Mouse (Mus musculus) hindlimb bud, embryonic 11.5 days (tissue): ENCODE measurements around the gene Efcab8.
"Not testable (repeated sequence)": the region's sequence is repeated elsewhere in the genome, so short reads cannot be mapped to it uniquely, and the experiment has no call there.

Experiments used
- DNase-seq: peaks from one replicate; pipeline ENCODE4 v3.0.0-alpha.2; 2012; ENCODE audit warnings: low read depth, low spot score; ENCODE audit errors: extremely low spot score

Efcab8 gene

DNA sequence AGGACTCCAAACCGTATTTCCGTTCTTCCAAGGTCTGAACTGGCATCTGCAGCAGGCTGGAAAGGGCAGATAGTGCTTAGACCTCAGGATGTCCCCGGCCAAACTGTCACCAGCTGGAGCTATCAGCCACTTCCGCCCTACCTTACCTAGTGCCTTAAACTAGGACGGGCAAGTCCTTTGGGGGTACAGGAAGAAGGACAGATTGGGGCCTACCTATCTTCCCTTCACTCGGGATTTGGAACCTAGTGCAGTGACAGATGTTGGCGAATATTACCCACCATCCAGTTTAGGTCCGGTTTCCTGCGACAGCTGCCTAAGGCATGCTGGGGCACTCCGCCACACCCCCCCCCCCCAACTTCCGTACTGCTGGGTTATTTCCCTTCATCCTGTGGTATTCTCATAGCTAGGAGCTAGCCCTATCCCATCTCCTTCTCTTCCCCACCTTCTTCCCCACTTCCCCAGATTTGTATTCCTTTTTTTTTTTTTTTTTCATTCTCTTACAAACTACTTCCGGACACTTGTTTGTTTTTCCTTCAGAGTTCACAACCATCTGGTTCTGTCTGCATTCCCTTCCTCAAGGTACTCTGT is at the start of gene Efcab8:
Efcab8 (plus strand) TSS at position 538 of the 588 bp plus-strand sequence.
- DNase-seq = no peak

DNA sequence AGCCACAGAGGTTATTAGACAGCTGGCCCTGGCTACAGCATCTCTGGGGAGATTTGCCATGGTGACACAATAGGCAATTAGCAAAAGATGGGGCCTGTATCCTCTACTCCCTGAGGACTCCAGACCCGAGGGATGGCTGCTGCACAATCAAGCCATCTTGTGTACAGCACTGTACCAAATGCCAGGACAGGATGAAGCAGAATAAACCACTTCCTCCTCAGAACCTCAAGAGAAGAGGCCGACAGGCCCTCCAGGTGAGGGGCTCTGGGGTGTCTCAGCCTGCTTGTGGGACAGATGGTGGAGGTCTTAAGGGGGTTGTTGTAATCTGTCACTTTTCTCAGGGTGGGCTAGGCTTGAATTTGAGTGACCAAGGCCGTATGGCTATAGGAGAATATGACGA is 45.7 kb upstream of the Efcab8 start:
- DNase-seq = no peak

DNA sequence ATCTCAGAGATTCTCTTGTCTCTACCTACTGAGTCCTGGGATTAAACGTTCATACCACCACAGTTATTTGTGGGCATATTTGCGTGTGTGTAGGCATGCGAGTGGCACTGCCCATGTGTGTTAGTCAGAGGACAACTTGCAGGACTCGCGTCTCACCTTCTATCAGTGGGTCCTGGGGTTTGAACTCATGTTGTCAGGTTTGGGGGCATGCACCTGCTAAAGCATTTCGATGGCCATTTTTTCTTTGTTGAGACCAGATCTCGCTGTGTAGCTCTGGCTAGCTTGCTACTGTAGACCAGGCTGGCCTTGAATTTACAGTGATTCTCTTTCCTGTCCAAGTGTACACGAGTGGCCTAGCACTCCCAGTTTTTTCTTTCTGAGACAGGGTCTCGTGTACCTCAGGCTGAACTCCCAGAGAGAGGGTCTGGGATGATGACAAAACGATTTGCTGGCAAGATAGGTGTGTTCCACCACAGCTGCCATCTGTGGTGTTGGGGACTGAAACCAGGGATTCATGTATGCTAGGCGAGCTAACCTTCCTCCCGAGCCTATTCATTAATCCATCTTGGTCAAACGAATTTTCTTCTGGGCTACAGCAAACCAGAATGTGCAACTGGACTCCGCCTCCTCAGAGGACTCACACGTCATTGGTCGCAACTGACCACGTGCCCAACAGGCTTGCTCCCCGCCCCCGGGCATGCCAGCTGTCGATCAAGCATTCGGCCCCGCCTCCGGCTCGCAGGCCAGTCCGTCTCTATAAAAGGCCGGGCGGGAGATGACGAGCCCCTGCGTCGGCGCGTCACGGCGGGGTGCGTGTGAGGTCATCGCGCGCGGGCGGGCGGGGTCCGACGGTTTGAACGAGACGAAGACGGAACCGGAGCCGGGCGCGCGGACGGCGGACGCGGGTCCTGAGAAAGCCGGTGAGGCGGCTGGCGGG is 39.0 kb upstream of the Efcab8 start, which contains the start of gene Mapre1:
Mapre1 (plus strand) TSS at position 775 of the 937 bp plus-strand sequence.
- peak; percentile 93 for DNase-seq

DNA sequence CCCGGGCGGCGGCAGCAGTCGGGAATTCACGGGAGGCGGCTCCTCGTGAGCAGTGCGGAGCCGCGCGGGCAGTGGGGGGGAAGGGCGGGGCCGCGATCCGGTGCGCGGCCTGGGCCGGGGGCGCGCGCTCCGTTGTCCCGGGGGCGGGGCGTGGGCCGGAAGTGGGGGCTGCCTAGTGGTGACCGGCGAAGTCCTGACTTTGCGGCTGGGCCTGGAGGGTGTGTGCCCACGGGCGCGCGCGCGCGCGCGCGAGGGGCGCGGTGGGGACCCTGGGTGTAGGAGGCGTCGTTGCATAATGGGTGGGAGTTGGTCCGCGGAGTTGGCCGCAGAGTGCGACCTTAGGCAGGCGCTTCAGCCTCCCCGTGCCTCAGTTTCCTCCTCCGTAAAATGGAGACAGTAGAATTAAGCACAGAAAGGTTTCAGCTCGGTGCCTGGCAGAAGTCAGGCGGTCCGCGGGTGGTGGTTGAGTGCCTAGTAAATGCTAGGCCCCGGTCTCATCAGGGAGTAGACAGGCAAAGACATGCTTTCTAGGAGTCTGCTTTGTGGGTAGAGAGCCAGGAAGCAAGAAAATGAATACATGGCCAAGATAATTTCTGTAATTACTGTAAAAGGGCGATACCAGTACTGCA is 38.2 kb upstream of the Efcab8 start:
- no peak for DNase-seq

DNA sequence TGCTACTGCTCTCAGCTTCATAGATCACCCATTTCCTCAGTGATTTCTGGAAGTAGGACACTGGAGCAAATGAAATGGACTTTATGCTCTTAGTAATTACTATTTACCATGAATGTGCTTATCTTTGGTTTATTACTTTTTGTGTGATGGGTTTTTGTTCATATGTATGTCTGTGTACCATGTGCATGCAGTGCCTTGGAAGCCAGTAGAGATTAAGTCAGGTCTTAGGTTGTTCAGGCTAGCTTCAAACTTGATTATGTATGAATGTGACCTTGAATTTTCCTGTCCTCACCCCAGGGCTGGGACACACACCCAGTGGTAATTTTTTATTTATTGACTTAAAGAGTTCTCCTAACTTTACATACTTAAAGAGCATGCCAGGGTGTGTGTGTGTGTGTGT is 31.7 kb upstream of the Efcab8 start:
- no peak for DNase-seq

DNA sequence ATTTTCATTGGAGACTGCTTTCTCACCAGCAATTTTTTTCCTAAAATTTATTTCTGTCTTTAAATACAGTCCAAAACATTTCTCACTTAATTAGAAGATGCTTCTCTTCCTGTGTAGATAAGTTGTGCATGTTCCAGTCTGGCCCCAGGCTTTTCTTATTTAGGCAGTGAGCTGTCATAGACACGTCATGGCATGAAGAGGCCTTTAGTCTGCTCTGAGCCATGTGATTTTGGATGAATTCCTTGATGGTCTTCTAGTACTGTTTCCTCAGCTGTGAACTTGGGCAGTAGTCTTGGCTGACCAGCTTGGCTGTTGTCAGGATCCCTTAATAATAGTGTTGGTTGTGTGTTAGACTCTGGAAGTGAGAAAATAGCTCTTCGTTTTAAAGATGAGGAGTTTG is 29.4 kb upstream of the Efcab8 start:
- DNase-seq = no peak

DNA sequence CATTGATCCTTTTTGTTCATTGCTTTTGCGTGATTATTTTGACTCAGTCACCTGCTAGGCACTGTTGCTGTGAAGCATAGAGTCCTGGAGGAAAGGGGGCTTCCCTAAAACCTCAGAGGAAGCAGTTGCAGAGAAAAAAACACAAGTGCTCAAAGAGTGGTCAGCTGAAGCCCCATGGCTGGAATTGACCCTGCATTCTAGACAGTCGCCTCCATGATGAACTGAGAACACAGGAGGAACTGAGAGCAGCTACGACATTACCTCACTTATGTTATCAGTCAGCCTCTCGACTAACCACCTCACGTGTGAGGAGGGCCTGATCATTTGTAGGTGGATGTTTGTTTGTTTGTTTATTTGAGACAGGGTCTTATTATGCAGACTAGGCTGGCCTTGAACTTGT is 17.6 kb upstream of the Efcab8 start:
- no peak for DNase-seq

DNA sequence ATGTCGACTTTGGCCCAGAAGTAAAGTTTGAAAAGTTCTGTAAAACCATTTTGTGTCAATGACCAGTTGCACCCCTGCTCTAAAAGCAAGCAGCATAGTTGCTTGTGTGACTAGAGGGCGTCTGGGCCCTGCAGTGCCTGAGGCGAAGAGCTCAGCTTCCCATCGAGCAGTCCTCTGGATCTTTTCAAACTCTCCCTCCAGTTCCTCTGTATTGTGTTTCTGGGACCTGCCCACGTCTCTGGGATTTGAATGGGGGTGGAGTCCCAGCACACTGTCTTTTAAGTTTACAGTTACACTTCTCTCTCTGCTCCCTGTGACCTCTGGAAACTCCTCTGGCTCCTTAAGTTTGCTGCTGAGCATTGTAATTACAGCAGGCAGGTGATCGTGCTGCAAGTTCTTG is 12.2 kb upstream of the Efcab8 start:
- DNase-seq = no peak

DNA sequence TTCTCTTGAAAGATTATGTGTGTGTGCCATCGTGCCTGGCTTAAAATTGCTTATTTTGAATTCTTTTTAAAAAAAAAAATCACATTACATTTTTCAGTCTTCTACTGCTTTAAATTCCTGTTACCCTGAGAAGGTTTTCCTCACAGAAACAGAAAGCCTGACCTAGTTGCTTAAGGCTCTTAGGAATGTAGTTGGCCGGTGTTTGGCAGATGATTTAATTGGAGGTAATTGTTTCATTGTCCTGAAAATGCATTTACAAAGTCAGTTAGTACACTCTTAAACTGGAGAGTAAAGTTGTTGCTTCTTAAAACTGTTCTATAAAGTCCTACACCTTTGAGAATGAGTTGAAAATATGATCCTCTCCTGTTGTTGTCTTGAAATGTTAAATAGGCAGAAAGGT is 10.8 kb upstream of the Efcab8 start:
- DNase-seq = no peak

DNA sequence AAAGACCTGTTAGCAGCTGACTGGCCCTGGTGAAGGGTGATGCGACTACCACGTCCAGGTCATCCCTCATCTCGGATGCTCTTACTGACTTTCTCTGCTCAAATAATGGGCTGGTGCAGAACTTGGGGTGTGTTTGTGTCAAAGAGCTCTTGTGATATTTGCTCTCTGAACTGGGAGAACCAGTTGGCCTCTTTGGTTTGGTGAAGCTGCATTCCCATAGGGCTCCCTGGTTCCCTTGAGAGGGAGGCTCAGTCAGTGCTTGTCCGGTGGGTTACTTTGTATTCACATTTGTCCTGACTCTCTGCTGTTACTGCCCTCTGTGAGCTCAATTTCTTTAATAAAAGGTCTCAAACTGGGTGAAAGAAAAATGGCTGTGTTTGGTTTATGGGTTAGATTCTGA is 6.8 kb upstream of the Efcab8 start:
- DNase-seq = no peak

DNA sequence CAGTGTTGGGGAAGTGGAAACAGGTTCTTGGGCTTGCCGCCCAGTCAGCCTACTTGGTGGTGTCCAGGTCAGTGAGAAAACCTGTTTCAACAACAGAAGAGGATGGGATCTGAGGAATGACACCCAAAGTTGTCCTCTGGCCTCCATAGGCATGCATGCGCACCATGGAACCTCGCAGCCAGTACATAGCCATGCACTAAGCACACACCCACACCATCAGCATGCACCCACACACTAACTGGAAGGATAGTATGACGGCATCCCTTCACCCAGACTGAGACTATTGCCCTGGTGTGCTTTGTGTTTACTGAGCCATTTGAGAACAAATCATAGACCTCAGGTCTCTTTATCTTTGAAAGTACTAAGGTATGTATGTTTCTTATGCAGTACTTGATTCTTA is 4.3 kb upstream of the Efcab8 start:
- no peak for DNase-seq

DNA sequence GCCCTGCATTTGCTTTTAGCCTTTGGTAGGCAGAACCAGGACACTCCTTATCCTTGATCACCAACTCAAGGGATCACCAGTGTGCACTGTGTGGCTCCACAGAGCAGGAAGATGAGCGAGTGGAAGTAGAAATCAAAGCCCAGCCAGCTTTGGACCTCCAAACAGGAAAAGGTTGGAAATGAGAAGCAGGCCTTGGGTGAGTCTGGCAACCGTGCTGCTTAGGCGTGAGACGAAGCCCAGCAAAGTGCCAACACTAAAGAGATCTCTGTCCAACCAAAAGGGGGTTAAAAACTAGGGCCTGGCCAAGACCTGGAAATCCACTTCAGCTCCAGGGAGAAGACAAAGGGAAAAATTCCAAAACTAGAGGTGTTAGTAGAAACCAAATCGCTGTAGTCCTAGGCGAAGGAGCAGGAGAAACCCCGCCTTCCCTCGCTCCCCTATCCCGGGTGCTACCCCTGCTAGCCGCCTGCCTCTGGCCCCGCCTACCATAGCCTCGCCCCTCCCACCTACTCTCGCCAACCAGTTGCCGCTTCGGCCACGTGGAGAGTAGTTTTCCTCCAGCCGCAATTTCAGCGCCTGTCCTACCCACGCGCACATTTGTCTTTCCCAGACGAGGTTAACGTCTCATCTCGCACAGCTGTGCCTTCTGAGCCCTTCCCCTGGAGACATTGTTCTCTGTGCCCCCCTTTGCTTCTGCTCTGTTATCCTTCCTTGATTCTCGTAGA is 931 bp upstream of the Efcab8 start:
- DNase-seq = peak; percentile 8

DNA sequence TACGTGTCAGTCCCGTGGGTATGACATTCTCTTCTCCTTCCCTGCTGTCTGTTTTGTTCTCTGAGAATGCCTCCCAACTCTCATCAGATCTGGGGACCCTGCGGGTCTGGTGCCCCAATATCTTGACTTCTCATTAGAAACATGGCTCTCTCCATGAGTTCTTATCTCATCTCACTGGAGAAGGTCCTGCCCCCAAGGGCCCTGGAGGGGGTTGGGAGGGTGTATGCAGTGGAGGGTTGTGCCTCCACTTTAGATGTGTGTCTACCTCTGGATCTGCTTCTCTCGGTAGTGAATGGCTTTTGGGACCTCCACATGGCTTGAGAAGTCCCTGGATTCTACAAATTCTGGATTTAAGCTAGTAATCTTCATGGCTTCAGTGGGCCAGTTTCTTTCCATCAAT is 1.4 kb downstream of the Efcab8 start:
- DNase-seq = no peak

DNA sequence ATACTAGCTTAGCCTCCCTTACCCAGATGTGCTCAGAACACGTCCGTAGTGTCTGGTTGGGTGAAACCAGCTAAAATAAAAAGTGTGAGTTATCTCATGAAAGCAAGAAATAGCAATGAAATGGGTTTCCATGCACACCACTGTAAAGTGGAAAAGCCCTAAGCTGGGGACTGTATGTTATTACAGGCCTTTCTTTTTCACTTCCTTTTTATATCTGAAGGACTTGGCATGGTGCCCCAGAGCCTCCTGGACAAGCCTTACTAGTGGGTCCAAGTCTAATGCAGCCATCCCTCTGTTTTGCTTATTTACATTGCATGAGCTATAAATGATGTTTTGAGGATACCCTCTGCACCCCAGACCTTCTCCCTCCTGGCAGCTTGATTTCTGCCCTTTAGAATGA is 4.9 kb downstream of the Efcab8 start:
- DNase-seq = no peak

DNA sequence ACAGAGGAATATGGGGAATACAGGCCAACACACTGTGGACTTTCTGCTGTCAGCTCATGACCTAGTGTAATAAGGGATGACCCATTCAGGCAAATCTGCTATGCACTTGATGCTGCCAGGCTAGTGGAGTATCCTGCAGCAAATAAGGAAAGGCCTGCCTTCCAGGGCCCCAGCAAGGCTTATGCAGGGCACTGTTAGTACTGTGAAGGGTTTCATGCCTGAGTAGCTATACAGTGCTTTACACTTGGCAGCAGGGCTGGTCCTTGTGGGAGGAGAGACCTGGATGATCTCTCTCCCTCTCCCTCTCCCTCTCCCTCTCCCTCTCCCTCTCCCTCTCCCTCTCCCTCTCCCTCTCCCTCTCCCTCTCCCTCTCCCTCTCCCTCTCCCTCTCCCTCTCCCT is 13.6 kb downstream of the Efcab8 start:
- DNase-seq = no peak

DNA sequence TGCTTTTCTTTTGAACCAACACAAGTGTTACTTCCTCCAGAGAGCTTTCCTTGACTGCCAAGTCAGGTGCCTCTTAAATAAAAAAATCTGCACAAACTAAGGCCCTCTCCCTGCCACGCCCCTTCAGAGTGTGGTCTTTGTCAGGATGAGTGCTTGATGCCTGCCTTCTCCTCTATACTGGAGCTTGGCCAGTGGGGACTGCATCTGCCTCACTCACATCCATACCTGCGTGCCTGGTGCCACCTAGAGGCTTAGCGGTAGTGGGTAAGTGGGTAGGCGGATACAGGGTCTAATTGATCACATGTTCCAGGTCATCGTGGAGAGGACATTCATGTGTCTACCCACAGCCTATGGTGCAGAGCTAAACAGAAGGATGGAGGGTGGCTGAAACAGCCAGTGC is 15.4 kb downstream of the Efcab8 start:
- no peak for DNase-seq

DNA sequence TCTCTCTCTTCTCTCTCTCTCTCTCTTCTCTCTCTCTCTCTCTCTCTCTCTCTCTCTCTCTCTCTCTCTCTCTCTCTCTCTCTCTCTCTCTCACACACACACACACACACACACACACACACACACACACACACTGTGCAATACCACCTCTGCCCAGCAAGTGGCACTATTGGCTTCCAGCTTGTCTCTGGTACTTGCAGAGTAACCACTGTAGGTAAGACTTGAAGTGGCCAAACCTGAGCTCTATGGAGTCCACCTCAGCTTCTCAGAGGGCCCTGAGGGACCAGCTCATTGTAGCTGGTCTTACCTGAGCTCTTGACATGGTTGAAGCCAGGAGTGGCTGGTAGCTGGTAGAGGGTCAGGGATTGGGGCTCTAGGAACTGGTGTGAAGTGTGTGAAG is 27.7 kb downstream of the Efcab8 start:
- DNase-seq = not testable (repeated sequence)

DNA sequence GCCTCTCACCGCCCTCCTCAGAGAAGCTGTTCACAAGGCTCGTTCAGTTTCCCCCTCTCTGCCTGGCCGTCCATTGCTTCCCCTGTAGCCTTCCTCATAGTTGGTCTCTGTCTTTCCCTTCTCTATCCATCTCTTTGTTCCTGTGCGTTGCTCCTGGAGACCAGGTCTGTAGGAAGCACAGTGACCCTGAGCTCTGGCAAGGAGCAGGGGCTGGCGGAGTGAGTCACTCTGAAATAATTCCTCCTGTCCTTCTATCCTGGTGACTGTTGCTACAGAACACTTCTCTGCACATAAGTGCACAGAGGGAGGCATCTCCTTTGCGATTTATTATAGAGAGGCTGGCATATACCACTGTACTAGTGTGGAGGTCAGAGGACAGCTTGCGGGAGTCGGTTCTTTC is 28.4 kb downstream of the Efcab8 start:
- no peak for DNase-seq

DNA sequence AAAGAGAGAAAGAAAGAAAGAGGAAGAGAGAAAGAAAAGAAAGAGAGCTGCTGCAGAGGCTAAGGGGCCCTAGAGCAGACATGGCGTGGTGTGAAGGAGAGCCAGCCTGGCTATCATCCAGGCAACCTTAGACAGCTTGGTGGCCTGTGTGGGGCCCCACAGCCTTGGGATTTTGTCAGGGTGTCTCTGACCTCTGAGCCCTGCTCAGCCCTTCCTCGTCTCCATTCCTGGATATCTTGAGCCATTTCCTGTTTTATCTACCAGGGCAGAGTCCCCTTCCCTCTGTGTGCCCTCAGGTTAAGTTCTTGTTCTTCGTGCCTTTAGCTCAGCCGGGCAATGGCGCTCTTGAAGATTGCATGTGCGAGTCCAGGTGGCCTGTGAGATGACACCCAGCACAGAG is 29.1 kb downstream of the Efcab8 start:
- DNase-seq = no peak

DNA sequence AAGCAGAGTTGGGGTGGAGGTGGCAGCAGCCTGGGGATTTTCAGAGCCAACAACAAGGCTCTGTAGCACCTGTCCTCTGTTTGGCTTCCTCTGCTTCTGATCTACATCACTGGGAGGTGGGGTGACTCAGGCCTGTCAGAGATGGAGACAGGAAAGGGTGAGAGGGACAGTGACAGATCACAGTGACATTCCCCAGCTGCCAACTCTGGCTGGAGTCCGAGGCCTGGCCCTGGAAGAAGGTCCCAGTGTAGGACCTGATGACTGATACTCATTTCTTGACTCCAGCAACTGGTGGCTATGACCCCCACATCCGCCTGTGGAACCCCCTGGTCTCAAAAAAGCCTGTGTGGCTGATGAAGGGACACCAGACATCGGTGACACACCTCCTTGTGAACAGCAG is 30.2 kb downstream of the Efcab8 start:
- DNase-seq = no peak

DNA sequence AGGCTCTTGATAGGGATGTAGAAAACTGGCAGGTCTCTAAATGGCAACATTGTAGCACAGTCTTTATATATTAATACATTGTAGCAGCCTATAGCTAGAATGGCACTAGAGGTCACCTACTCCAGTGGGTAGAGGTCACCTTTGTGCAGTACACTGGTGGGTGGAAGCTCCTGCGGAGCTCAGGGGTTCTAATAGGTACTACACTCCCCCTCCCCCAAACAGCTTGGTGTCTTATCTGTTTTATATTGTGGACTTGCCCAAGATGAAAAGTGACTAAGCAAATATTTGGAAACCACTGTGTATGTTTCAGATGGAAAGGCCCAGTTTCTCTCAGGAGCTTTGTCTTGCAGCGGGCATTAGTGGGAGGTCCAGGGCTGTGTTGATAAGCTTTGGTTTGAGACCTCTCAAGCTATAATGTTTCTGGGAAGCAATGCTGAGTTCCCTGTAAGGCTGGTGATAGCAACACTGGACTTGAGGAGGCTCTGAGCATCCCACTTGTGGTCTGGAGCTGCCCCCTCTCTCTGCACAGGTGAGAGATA is 42.3 kb downstream of the Efcab8 start:
- DNase-seq = no peak
